In genomic region chr7:137316181-137316925, GRCm38 (mm10) we compare ENCODE assay signal across 10 mouse cellular contexts. TPM values are rescaled to one million over a fixed set of nuclear protein-coding genes. Genes with fewer than 3 reads are reported as not detected.
DNase-seq lines count a peak whose midpoint lies in the region; ATAC-seq lines count a peak whose summit lies in the region.
"Had no signal": no experiment of that assay in that cellular context is flagged by ENCODE, and none has a peak within 500 bp of the region (broad histone marks: within the 10 kb centered on the region; RNA-seq: fewer than 3 reads in every experiment).

No protein-coding gene starts in this region.

- peak overlapping the region; percentile 22; the same call in 1 of the 2 replicates for H3K4me3 ChIP-seq in kidney, embryonic 14.5 days (ENCODE audit: low read length)
- H3K4me3 ChIP-seq in heart, embryonic 15.5 days: peak overlapping the region; percentile 22; the same call in 1 of the 2 replicates
- peak overlapping the region; percentile 71 for H3K4me3 ChIP-seq in midbrain, embryonic 10.5 days
- H3K4me3 ChIP-seq: myocyte had no signal

- peaks cover 15% of the 10 kb centered on the region for H3K4me1 ChIP-seq in kidney, embryonic 14.5 days (ENCODE audit: control insufficient read depth, insufficient read depth, low read length)
- peaks cover 66% of the 10 kb centered on the region for H3K4me1 ChIP-seq in heart, embryonic 15.5 days (replicated peaks)
- peaks cover 87% of the 10 kb centered on the region for H3K4me1 ChIP-seq in midbrain, embryonic 10.5 days

- no peak for DNase-seq in kidney, postnatal 36 days
- peak; percentile 48 for DNase-seq in midbrain, embryonic 10.5 days (ENCODE audit: low spot score)
- no peak for DNase-seq in cerebellum, adult 9-11 months
- DNase-seq in yolk sac, embryonic 10.5 days (ENCODE audit: low spot score): no peak
- DNase-seq in liver: no peak
- DNase-seq: lung, embryonic 14.5 days had no signal

- peaks cover 94% of the 10 kb centered on the region for H3K27me3 ChIP-seq in kidney, embryonic 14.5 days (ENCODE audit: control insufficient read depth, insufficient read depth, low read length)
- peaks cover 91% of the 10 kb centered on the region for H3K27me3 ChIP-seq in heart, embryonic 15.5 days
- H3K27me3 ChIP-seq in midbrain, embryonic 10.5 days (ENCODE audit: low read depth, poor library complexity, severe bottlenecking): peaks cover 100% of the 10 kb centered on the region

- no peaks in the 10 kb centered on the region for H3K36me3 ChIP-seq in kidney, embryonic 14.5 days (ENCODE audit: control insufficient read depth, insufficient read depth, low read length)
- no peaks in the 10 kb centered on the region for H3K36me3 ChIP-seq in heart, embryonic 15.5 days
- no peaks in the 10 kb centered on the region for H3K36me3 ChIP-seq in midbrain, embryonic 10.5 days

- no peaks in the 10 kb centered on the region for H3K9me3 ChIP-seq in kidney, embryonic 14.5 days (ENCODE audit: control insufficient read depth, low read length)
- no peaks in the 10 kb centered on the region for H3K9me3 ChIP-seq in heart, embryonic 15.5 days (replicated peaks)
- no peaks in the 10 kb centered on the region for H3K9me3 ChIP-seq in midbrain, embryonic 10.5 days (replicated peaks)

- ATAC-seq in kidney, embryonic 14.5 days (ENCODE audit: low FRiP score, low TSS enrichment): no peak
- no peak for ATAC-seq in heart, embryonic 15.5 days (replicated peaks; ENCODE audit: insufficient number of reproducible peaks, insufficient read depth, low FRiP score, low read depth)
- no peak for ATAC-seq in erythroid progenitor cell, adult 5-6 weeks (replicated peaks; ENCODE audit: low FRiP score, poor library complexity, severe bottlenecking)

- H3K4me2 ChIP-seq in kidney, embryonic 14.5 days (replicated peaks; ENCODE audit: low read depth, low read length): peak overlapping the region; percentile 19; the same call in 1 of the 2 replicates
- peak overlapping the region; percentile 51 for H3K4me2 ChIP-seq in heart, embryonic 15.5 days

- no peak overlapping the region for H3K9ac ChIP-seq in kidney, embryonic 14.5 days (ENCODE audit: low read depth, low read length)
- H3K9ac ChIP-seq in heart, embryonic 15.5 days: no peak overlapping the region
- H3K9ac ChIP-seq: lung, embryonic 14.5 days had no signal

- 7% methylated on average over 20 of the region's 20 CpGs for WGBS in kidney, embryonic 14.5 days
- 6% methylated on average over 20 of the region's 20 CpGs for WGBS in heart, embryonic 15.5 days
- WGBS in midbrain, embryonic 10.5 days: under 1% methylated on average over 20 of the region's 20 CpGs

- H3K27ac ChIP-seq in kidney, embryonic 14.5 days (ENCODE audit: low read depth, low read length): no peak overlapping the region
- H3K27ac ChIP-seq in heart, embryonic 15.5 days: no peak overlapping the region
- H3K27ac ChIP-seq in midbrain, embryonic 10.5 days (replicated peaks): peak overlapping the region; percentile 78

RNA-seq across cellular contexts. Expression of gene Ebf3, which starts 2.1 kb away (rescaled TPM):
- polyA plus RNA-seq in kidney, embryonic 14.5 days (2014; fragmentation: Nextera tagmentation; extraction: Ambion mirVana): 1.8 and 2.3 TPM in 2 replicates
- 1.2 and 1.3 TPM in 2 replicates for polyA plus RNA-seq in heart, embryonic 15.5 days (2015; fragmentation: Nextera tagmentation; extraction: Ambion mirVana)
- polyA plus RNA-seq in midbrain, embryonic 10.5 days (2016; fragmentation: Nextera tagmentation; extraction: Ambion mirVana): 3.2 and 5.4 TPM in 2 replicates
- total RNA-seq in erythroid progenitor cell, adult 5-6 weeks (2015; ENCODE audit: low replicate concordance): 0.72 TPM in 1 of 2 replicates, not detected in the other
- total RNA-seq in erythroid progenitor cell, adult 5-6 weeks (2017; ENCODE audit: low replicate concordance): 0.08 and 1.4 TPM in 2 replicates
